Mouse (Mus musculus) heart, embryonic 14.5 days (tissue): ENCODE results near the gene Dnah14. TPM values are rescaled to one million over a fixed set of nuclear protein-coding genes. Genes with fewer than 3 reads are reported as not detected.

Source experiments
- ATAC-seq: fragments of 200-750 bp; cut with Nextera tagmentation; 2 replicates; pipeline ENCODE4 v1.8.0; 2017; ENCODE audit warnings: low read depth, moderate TSS enrichment; ENCODE audit not compliant: insufficient number of reproducible peaks, insufficient read depth, low FRiP score
- H3K27ac ChIP-seq, 2 experiments: fragments of 200-500 bp in 1 of 2; fragments of 300-500 bp in 1 of 2; sonication (generic) in 1 of 2; replicated peaks in 1 of 2; 2 replicates each; pipeline ENCODE4 v1.5.1; 2012 to 2014; ENCODE audit warnings: low read depth in 2 of 2, low read length in 2 of 2, control low read depth in 1 of 2, mild to moderate bottlenecking in 1 of 2, mixed read lengths in 1 of 2; ENCODE audit not compliant: control insufficient read depth in 1 of 2, insufficient read depth in 1 of 2
- H3K27me3 ChIP-seq: fragments of 300-500 bp; sonication (generic); 2 replicates; pipeline ENCODE4 v1.6.1; 2014; ENCODE audit warnings: mild to moderate bottlenecking, low read length, control low read depth; ENCODE audit not compliant: control insufficient read depth, insufficient read depth
- H3K36me3 ChIP-seq: fragments of 300-500 bp; sonication (generic); 2 replicates; pipeline ENCODE4 v1.6.1; 2014; ENCODE audit warnings: mild to moderate bottlenecking, control low read depth, low read length, mixed read lengths; ENCODE audit not compliant: control insufficient read depth, insufficient read depth
- H3K4me1 ChIP-seq, 2 experiments: fragments of 200-500 bp in 1 of 2; fragments of 300-500 bp in 1 of 2; sonication (generic) in 1 of 2; 2 replicates each; pipeline ENCODE4 v1.6.1; 2012 to 2014; ENCODE audit warnings: low read length in 2 of 2, control low read depth in 1 of 2, mixed read lengths in 1 of 2; ENCODE audit not compliant: control insufficient read depth in 2 of 2, insufficient read depth in 2 of 2
- H3K4me2 ChIP-seq: fragments of 300-500 bp; sonication (generic); 2 replicates; pipeline ENCODE4 v1.6.1; 2014; ENCODE audit warnings: mild to moderate bottlenecking, low read length
- H3K4me3 ChIP-seq, 2 experiments: fragments of 200-500 bp in 1 of 2; fragments of 300-500 bp in 1 of 2; sonication (generic) in 1 of 2; 2 replicates each; pipeline ENCODE4 v1.5.1; 2012 to 2014; ENCODE audit warnings: low read length in 2 of 2, mild to moderate bottlenecking in 2 of 2, control low read depth in 1 of 2, low read depth in 1 of 2, moderate library complexity in 1 of 2; ENCODE audit not compliant: control insufficient read depth in 1 of 2, insufficient read depth in 1 of 2
- H3K9ac ChIP-seq: fragments of 300-500 bp; sonication (generic); 2 replicates; pipeline ENCODE4 v1.6.1; 2014; ENCODE audit warnings: mild to moderate bottlenecking, low read length
- H3K9me3 ChIP-seq: fragments of 300-500 bp; sonication (generic); 2 replicates; pipeline ENCODE4 v1.6.1; 2016; ENCODE audit warnings: low read length, control low read depth; ENCODE audit not compliant: control insufficient read depth
- WGBS: fragments of 180-500 bp; shearing (Covaris S2); extraction: QIAGEN DNeasy Blood & Tissue Kit; methylation state at CpG from one replicate; pipeline ENCODE4 v1.1.7; 2014; 5-methylcytosine and 5-hydroxymethylcytosine counted together
- polyA plus RNA-seq: library from polyadenylated mRNA; unstranded; fragments of >200 nt; fragmentation: Nextera tagmentation; extraction: Ambion mirVana; gene quantifications from 2 replicates; pipeline ENCODE4 v1.2.1, GENCODE M21; 2014

Gene Dnah14
- polyA plus RNA-seq, 1 experiment from 2014 or later = 1.2 TPM

DNA sequence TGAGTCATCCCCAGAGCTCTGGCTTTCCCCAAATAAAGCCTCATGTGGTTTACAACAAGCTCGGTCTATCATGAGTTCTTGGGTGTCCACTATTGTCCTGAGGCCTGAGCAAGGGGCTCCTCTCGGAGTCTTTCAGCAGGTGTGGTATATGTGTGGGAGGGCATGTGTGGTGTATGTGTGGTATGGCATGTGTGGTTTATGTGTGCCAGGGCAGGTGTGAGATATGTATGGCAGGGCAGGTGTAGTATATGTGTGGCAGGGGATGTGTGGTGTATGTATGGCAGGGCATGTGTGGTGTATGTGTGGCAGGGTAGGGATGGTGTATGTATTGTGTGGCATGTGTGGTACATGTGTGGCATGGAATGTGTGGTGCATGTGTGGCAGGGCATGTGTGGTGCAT, 64.0 kb downstream of the Dnah14 start:
- no peaks in the 10 kb centered on the region for H3K9me3 ChIP-seq
- no peak overlapping the region for H3K4me2 ChIP-seq
- 72% methylated on average over 2 of the region's 2 CpGs for WGBS
- peaks cover 0 to 2% of the 10 kb centered on the region in 2 experiments; a peak in 2 of 4 replicates for H3K4me1 ChIP-seq
- no peaks in the 10 kb centered on the region for H3K36me3 ChIP-seq
- no peaks in the 10 kb centered on the region for H3K27me3 ChIP-seq
- no peak overlapping the region for H3K9ac ChIP-seq
- no peak for ATAC-seq
- no peak overlapping the region for H3K4me3 ChIP-seq
- no peak overlapping the region for H3K27ac ChIP-seq

DNA sequence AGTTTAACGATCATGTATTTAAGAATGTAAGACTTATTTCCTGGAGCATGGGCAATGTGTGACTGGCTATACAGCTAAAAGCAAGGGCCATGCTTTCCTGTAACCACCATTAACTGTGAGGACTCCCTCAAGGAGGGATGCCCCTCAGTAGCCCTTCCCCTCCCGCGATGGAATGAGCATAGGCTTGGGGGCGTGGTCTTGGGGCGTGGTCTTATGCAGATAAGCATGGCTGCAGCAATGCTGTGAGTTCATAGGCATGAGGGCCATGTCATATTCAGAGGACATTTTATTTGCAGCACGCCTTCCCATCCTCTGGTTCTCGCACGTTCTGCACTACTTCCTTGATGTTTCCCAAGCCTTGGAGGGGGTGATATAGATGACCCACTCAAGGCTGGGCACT, 71.1 kb downstream of the Dnah14 start:
- H3K4me1 ChIP-seq = no peaks in the 10 kb centered on the region
- no peaks in the 10 kb centered on the region for H3K27me3 ChIP-seq
- no peaks in the 10 kb centered on the region for H3K9me3 ChIP-seq
- H3K4me2 ChIP-seq = no peak overlapping the region
- H3K36me3 ChIP-seq = no peaks in the 10 kb centered on the region
- no peak for ATAC-seq
- no peak overlapping the region for H3K9ac ChIP-seq
- 41% methylated on average over 8 of the region's 8 CpGs for WGBS
- H3K27ac ChIP-seq = no peak overlapping the region
- no peak overlapping the region for H3K4me3 ChIP-seq

DNA sequence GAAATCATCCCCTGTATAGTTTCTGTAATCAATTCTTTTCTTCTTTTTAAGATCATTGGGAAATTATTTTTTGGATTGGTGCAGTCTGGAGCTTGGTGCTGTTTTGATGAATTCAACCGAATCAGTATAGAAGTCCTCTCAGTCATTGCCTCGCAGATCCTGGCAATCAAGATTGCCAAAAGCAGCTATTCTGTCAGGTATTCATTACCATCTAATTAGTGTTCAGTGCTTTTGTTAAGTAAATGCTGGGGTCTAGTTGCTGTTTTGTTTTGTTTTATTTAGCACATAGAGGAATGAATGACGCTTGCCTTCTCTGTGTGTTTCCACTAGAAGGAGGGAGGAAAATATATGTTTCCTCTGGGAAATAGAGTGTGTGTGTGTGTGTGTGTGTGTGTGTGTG, 77.1 kb downstream of the Dnah14 start:
- Histone ChIP-seq H3K27me3 (no peaks in the 10 kb centered on the region), H3K36me3 (no peaks in the 10 kb centered on the region), H3K27ac (no peak overlapping the region), H3K4me3 (no peak overlapping the region), H3K4me1 (no peaks in the 10 kb centered on the region), H3K9ac (no peak overlapping the region), H3K4me2 (no peak overlapping the region), H3K9me3 (no peaks in the 10 kb centered on the region)
- 73% methylated on average over 3 of the region's 3 CpGs for WGBS
- no peak for ATAC-seq

DNA sequence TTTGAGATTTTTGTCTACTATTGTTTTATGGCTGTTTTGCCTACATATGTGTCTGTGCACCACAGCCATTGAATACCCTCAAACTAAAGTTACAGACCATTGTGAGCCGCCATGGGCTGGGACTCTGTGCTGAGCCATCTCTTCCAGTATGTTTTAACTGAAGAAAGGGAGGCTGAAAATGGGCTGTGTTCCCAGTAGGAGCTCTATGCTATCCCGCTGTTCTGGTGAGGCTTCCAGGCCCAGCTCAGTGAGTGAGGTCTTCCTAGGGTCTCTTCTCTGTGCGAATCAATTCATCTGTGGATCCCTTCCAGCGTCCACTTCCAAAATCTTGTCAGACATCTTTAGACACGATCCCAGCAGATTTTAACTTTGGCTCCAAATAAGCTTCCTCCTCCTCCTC, 80.1 kb downstream of the Dnah14 start:
- H3K9me3 ChIP-seq = no peaks in the 10 kb centered on the region
- no peak overlapping the region for H3K27ac ChIP-seq
- WGBS = 70% methylated on average over 5 of the region's 5 CpGs
- no peaks in the 10 kb centered on the region for H3K27me3 ChIP-seq
- H3K9ac ChIP-seq = no peak overlapping the region
- H3K4me3 ChIP-seq = no peak overlapping the region
- H3K4me1 ChIP-seq = no peaks in the 10 kb centered on the region
- ATAC-seq = no peak
- no peaks in the 10 kb centered on the region for H3K36me3 ChIP-seq
- no peak overlapping the region for H3K4me2 ChIP-seq

DNA sequence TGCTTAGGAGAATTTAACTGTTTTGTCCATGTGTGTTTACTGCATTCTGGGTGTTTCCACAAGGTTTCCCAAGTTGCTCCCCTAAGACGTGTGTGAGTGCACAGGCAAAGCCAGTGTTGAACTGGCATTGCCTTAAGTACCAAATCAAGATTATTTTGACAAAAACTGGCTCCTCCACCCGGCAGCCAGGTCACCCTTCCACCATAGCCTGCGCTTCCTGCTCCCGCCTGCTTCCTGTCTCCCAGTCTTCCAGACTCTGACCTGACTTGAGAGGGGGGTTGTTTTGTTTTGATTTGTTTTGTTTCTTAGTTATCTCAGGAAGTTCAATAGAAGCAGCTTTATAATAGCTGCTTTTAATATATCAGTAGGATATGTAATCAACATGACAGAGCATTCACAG, 90.4 kb downstream of the Dnah14 start:
- H3K27me3 ChIP-seq = no peaks in the 10 kb centered on the region
- H3K9ac ChIP-seq = no peak overlapping the region
- H3K4me3 ChIP-seq = no peak overlapping the region
- no peaks in the 10 kb centered on the region for H3K9me3 ChIP-seq
- no peak overlapping the region for H3K27ac ChIP-seq
- H3K4me2 ChIP-seq = no peak overlapping the region
- H3K4me1 ChIP-seq = no peaks in the 10 kb centered on the region
- 44% methylated on average over 4 of the region's 4 CpGs for WGBS
- H3K36me3 ChIP-seq = no peaks in the 10 kb centered on the region
- no peak for ATAC-seq

DNA sequence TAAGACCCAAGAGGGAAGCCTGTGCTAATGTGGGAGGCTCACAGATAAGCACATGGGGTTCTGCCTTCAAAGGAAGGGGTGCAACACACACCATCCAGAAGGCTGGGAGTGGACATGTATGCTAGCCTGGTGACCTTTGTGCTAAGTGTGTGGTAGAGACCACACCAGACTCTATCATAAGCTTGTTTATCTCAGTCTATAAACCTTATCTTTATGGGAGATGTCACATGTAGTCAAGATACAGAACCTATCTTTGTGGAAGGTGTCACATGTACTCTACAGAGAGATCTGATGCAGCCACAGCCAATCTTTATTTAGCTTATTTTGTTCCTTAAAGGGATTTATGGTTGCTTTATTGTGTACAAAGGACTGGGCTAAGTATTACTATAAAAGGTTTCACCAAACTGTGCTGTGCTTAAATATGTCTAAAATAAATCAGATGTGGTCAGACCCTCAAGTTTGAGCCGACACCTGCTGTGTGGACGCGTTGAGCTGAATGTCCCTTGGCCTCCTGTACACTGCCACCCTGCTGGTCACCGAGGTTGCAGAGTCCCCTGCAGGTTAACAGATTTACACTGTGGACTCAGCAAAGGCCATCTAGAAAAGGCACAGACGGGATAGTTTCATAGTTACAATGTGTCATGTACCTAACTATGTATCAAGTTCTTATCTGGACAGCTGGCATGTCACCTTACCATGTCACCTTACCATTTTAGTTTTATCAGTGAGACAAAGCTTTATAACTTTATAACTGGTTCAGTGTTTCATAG, 118.6 kb downstream of the Dnah14 start:
- H3K27me3 ChIP-seq = no peaks in the 10 kb centered on the region
- no peaks in the 10 kb centered on the region for H3K9me3 ChIP-seq
- ATAC-seq = no peak
- H3K9ac ChIP-seq = no peak overlapping the region
- no peaks in the 10 kb centered on the region for H3K36me3 ChIP-seq
- no peaks in the 10 kb centered on the region for H3K4me1 ChIP-seq
- WGBS = 69% methylated on average over 5 of the region's 5 CpGs
- no peak overlapping the region for H3K27ac ChIP-seq
- H3K4me2 ChIP-seq = no peak overlapping the region
- no peak overlapping the region for H3K4me3 ChIP-seq

DNA sequence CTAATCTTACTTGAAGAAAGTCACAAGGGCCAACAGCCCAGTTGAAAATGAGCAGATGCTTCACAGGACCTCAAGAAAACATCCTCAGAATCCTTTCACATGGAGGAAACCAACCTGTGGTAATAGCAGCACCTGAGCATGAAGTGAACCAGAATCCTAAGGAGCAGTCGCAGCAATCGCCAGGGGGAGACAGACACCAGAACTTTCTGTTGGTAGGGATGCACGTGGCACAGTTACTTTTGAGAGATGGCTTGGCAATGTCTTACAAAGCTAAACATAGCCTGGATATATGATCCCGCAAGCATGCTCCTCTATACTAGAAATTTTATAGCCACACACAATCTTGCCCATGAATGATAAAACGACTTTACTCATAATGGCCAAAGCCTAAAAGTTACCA, 152.3 kb downstream of the Dnah14 start:
- 43% methylated on average over 5 of the region's 5 CpGs for WGBS
- Histone ChIP-seq H3K4me3 (no peak overlapping the region), H3K27me3 (no peaks in the 10 kb centered on the region), H3K36me3 (no peaks in the 10 kb centered on the region), H3K9me3 (no peaks in the 10 kb centered on the region), H3K9ac (no peak overlapping the region), H3K4me1 (no peaks in the 10 kb centered on the region), H3K4me2 (no peak overlapping the region), H3K27ac (no peak overlapping the region)
- ATAC-seq = no peak

DNA sequence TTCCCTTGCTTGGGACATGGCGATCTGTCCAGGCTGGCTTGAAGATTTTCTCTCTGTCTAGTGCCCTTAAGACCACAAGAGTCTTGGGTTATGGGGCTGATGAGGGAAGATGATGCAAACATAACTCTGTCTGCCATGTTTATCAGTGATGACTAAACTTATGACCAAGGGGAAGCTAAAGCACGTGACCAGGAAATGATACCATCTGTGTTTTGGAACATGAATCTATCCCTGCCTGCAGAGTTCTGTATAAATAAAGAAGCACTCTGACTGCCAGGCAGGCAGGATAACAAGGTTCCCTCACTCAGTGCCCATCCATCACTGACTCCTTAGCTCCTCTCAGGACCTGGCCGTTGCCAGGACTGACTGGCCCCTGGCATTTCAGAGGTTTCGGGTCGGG, 157.2 kb downstream of the Dnah14 start:
- Histone ChIP-seq H3K27me3 (no peaks in the 10 kb centered on the region), H3K4me1 (no peaks in the 10 kb centered on the region), H3K4me2 (no peak overlapping the region), H3K9me3 (no peaks in the 10 kb centered on the region), H3K36me3 (no peaks in the 10 kb centered on the region), H3K9ac (no peak overlapping the region), H3K4me3 (no peak overlapping the region), H3K27ac (no peak overlapping the region)
- no peak for ATAC-seq
- 65% methylated on average over 5 of the region's 5 CpGs for WGBS
